Mouse (Mus musculus) brain, embryonic 14.5 days (tissue): ENCODE measurements around the gene Cfap97d2.

ENCODE experiments used
- CTCF ChIP-seq: fragments of 200-500 bp; IDR thresholded peaks from 2 replicates; pipeline ENCODE4 v1.5.1; 2012; ENCODE audit warnings: inconsistent platforms, mild to moderate bottlenecking, moderate library complexity, borderline replicate concordance; ENCODE audit not compliant: insufficient read depth, insufficient read length; ENCODE audit errors: extremely low read depth
- POLR2A ChIP-seq: fragments of 200-500 bp; IDR thresholded peaks from 2 replicates; pipeline ENCODE4 v1.6.1; 2012; ENCODE audit warnings: mild to moderate bottlenecking, inconsistent platforms, borderline replicate concordance; ENCODE audit not compliant: poor library complexity, insufficient read depth, insufficient read length, severe bottlenecking; ENCODE audit errors: extremely low read depth

GRCm38 (mm10) chr8:13689331-13689730 lies 16.4 kb upstream of the Cfap97d2 start:
- TF ChIP-seq CTCF (no peak), POLR2A (no peak)
